Mouse (Mus musculus): ENCODE measurements at regions not wholly inside any gene's neighbourhood (a gene's known extent, or its start where the extent isn't known, plus 50 kb on each side); places are given as distances from the start of the nearest gene placed in this dataset.

DNA sequence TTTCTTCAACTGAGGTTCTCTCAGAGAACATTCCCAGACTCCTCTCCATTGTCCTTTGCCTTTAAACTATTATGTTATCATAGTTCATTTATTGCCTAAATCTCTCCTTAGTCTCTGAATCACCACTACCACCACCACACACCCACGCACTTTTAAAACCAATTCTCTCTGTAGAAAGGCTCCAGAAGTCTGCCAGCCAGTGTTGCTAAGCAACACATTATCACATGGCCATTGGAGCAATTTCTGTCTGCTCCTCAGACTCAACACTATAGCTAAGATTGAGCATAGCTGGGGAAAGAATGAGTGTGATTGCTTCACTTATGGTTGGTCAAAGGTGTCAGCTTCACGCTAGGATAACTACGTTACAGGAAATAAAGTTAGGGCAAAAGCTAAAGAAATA lies 59.3 kb downstream of the Trap1a start:
- peak; percentile 77 for ATAC-seq (ENCODE audit: low FRiP score)
- H3K4me3 ChIP-seq (ENCODE audit: low read depth, low read length), result no peak overlapping the region
- TF ChIP-seq CTCF (IDR thresholded peaks at IDR 0.05), result no peak
- H3K27me3 ChIP-seq (ENCODE audit: insufficient read depth, low read length), result no peaks in the 10 kb centered on the region
- no peak overlapping the region for H3K9ac ChIP-seq (replicated peaks; ENCODE audit: low read length, poor library complexity, severe bottlenecking)
- 40% methylated on average over 3 of the region's 3 CpGs for WGBS
- H3K4me1 ChIP-seq (ENCODE audit: insufficient read depth, low read length), result no peaks in the 10 kb centered on the region
- H3K9me3 ChIP-seq (ENCODE audit: low read length), result no peaks in the 10 kb centered on the region
- H3K36me3 ChIP-seq (ENCODE audit: insufficient read depth, low read length), result no peaks in the 10 kb centered on the region
- no peak overlapping the region for H3K27ac ChIP-seq (ENCODE audit: low read depth, low read length)
- DNase-seq (ENCODE audit: low spot score), result peak; percentile 55
- no peak overlapping the region for H3K4me2 ChIP-seq (ENCODE audit: low read depth, low read length, poor library complexity, severe bottlenecking)

DNA sequence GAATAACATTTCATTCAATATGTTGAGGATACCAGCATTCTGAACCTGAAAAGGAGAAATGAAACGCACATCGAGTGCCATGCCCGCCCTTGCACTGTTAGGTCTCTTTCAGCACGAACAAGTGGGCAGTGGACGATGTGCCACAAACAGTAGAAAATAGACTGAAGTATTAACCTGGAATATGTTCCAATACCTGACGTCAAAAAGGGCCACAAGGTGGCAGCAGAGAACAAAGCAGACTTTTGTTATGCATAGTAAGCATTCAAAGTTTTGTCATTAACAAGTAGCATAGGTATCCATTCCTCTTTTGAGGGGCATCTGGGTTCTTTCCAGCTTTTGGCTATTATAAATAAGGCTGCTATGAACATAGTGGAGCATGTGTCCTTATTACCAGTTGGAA lies 63.5 kb upstream of the D330045A20Rik start:
- WGBS, result 64% methylated on average over 6 of the region's 6 CpGs

DNA sequence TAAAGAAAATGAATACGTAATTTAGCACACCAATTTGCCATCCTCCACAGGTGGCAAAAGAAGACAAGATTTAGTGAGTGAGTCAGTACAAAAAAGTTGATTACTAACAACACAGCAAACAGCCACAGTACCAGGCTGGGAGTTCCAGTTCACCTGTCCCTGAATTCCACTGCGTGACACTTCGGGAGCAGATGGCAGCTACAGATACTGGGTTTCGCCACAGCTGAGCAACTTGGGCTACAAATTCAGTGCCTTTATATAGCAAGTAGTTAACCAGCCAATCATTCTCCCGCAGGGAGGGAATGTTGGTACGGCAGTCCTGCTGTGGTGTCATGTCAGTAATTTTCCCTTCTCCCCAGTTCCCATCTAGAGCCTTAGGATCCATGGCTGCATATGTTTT lies 60.3 kb upstream of the D330045A20Rik start:
- ATAC-seq (ENCODE audit: low FRiP score) (no peak), DNase-seq (ENCODE audit: low spot score) (no peak)
- TF ChIP-seq CTCF (IDR thresholded peaks at IDR 0.05), result no peak
- Histone ChIP-seq H3K9ac (replicated peaks; ENCODE audit: low read length, poor library complexity, severe bottlenecking) (no peak overlapping the region), H3K4me3 (ENCODE audit: low read depth, low read length) (no peak overlapping the region), H3K4me2 (ENCODE audit: low read depth, low read length, poor library complexity, severe bottlenecking) (no peak overlapping the region), H3K27me3 (ENCODE audit: insufficient read depth, low read length) (no peaks in the 10 kb centered on the region), H3K4me1 (ENCODE audit: insufficient read depth, low read length) (no peaks in the 10 kb centered on the region), H3K27ac (ENCODE audit: low read depth, low read length) (no peak overlapping the region), H3K36me3 (ENCODE audit: insufficient read depth, low read length) (no peaks in the 10 kb centered on the region), H3K9me3 (ENCODE audit: low read length) (no peaks in the 10 kb centered on the region)
- 86% methylated on average over 6 of the region's 6 CpGs for WGBS

More for the DNA sequence above, 63.5 kb upstream of the D330045A20Rik start:
- H3K4me1 ChIP-seq (ENCODE audit: insufficient read depth, low read length), result no peaks in the 10 kb centered on the region
- no peaks in the 10 kb centered on the region for H3K36me3 ChIP-seq (ENCODE audit: insufficient read depth, low read length)
- H3K27ac ChIP-seq (ENCODE audit: low read depth, low read length), result no peak overlapping the region
- no peaks in the 10 kb centered on the region for H3K27me3 ChIP-seq (ENCODE audit: insufficient read depth, low read length)
- H3K4me2 ChIP-seq (ENCODE audit: low read depth, low read length, poor library complexity, severe bottlenecking), result no peak overlapping the region
- TF ChIP-seq CTCF (IDR thresholded peaks at IDR 0.05), result peak; percentile 82
- no peak overlapping the region for H3K4me3 ChIP-seq (ENCODE audit: low read depth, low read length)
- H3K9me3 ChIP-seq (ENCODE audit: low read length), result no peaks in the 10 kb centered on the region
- ATAC-seq (ENCODE audit: low FRiP score) (no peak), DNase-seq (ENCODE audit: low spot score) (peak; percentile 65)
- no peak overlapping the region for H3K9ac ChIP-seq (replicated peaks; ENCODE audit: low read length, poor library complexity, severe bottlenecking)

DNA sequence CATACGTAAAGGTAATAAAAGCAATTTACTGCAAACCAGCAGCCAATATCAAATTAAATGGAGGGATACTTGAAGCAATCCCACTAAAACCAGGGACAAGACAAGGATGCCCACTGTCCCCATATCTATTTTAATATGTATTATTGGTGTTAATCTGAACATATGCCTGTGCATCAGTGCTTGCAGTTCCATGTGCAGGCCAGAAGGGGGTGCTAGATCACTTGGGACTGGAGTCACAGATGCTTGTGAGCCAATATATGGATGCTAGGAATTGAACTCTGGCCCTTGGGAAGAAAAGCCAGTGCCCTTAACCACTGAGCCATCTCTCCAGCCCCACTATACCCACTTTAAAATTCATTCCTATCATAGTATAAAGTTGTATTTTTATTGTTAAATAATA lies 55.9 kb upstream of the D330045A20Rik start:
- Histone ChIP-seq H3K27ac (ENCODE audit: low read depth, low read length) (no peak overlapping the region), H3K4me1 (ENCODE audit: insufficient read depth, low read length) (no peaks in the 10 kb centered on the region), H3K4me2 (ENCODE audit: low read depth, low read length, poor library complexity, severe bottlenecking) (no peak overlapping the region), H3K9me3 (ENCODE audit: low read length) (no peaks in the 10 kb centered on the region), H3K36me3 (ENCODE audit: insufficient read depth, low read length) (no peaks in the 10 kb centered on the region), H3K9ac (replicated peaks; ENCODE audit: low read length, poor library complexity, severe bottlenecking) (no peak overlapping the region), H3K27me3 (ENCODE audit: insufficient read depth, low read length) (no peaks in the 10 kb centered on the region), H3K4me3 (ENCODE audit: low read depth, low read length) (no peak overlapping the region)
- DNase-seq (ENCODE audit: low spot score) (no peak), ATAC-seq (ENCODE audit: low FRiP score) (no peak)
- TF ChIP-seq CTCF (IDR thresholded peaks at IDR 0.05), result peak; percentile 27; the same call in 1 of the 2 replicates
- 97% methylated on average over 1 of the region's 1 CpGs for WGBS

All from midbrain, postnatal 0 days (tissue).